Mouse (Mus musculus) WW6 (cell line): ENCODE data around the gene 4933430I17Rik.
"Not testable (repeated sequence)": the region's sequence is repeated elsewhere in the genome, so short reads cannot be mapped to it uniquely, and the experiment has no call there.

Source experiments
- DNase-seq: peaks from one replicate; pipeline ENCODE4 v3.0.0-alpha.2; 2013; ENCODE audit warnings: low read depth, low spot score

The 4933430I17Rik gene

DNA sequence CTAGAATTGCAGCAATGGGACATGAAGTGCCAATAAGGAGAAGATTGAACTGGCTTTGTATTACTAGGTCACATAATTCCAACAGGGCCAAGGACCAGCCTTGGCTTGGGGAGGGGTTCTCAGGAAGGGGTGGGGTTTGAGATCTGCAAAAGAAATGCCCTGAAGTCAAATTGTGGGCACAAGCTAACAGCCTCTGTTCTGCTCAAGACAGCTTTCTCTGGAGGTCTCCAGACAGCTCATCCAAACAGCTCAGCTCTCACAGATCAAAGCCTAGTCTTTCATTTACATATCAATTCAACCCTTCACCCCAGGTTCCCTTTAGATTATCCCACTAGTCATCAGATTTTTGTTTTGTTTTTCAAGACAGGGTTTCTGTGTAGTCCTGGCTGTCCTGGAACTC lies 19.6 kb downstream of the 4933430I17Rik start:
- peak; percentile 11 for DNase-seq

DNA sequence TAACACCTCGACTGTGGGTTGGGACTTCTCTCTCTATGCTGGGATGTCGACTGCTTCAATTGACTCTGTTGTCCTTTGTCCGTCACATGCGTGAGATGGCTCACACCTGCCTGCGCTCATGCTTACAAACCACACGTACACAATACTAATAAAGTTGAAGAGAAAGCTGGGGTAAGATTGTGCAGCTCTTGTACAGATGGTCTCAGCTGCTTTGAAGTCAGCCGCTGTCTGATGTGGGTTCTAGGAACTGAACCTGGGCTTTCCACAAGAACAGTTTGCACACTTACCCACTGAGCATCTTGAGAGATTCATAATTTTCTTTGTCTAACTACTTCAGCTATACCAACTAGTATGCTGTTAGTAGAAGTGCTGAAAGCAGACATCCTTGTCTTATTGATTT lies 26.8 kb downstream of the 4933430I17Rik start:
- DNase-seq = no peak

DNA sequence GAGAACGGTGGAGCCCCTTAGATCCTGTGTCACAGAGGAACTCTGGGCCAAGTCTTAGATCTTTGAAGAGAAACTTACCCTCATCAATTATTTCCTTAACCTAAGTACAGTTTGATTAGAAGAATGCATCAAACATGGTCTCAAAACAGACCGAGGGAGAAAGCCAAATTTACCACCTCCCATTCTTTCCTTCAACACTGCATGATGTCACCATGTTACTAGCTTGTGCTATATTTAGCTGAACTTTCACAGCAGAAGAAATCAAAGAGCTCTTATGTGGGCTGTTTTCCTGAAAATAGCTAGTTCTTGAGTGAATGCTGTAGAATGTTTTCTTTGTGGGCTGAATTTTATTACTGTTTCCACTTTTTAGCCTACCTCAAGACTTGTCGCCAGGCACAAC lies 32.3 kb downstream of the 4933430I17Rik start:
- no peak for DNase-seq

DNA sequence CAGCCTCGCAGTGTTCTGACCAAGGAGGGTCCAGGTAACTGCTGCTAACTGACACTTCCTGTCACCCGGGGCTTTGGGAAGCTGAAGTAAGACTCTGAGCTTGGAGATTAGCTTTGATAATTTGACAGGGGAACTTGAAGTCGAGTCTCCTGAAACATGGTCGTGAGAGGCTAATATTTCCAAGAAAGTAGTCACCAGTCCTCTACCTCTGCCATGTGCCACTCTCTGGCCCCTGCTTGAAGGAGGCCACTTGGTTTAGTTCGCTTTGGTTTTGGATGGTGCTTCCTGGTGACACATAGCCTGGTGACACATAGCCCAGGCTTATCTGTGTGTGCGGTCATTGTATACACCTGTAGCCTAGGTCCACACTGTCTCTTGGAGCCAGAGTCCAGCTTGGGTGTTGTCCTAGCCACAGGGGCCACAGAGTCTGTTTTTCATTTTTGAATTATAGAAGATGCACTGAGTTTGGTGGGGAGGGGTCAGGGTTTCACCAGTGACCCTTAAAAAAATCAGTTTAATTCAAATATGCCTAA lies 34.7 kb downstream of the 4933430I17Rik start, which contains the start of gene Rgs3:
Rgs3 (plus strand) TSS at position 51 of the 533 bp plus-strand sequence.
- no peak for DNase-seq

DNA sequence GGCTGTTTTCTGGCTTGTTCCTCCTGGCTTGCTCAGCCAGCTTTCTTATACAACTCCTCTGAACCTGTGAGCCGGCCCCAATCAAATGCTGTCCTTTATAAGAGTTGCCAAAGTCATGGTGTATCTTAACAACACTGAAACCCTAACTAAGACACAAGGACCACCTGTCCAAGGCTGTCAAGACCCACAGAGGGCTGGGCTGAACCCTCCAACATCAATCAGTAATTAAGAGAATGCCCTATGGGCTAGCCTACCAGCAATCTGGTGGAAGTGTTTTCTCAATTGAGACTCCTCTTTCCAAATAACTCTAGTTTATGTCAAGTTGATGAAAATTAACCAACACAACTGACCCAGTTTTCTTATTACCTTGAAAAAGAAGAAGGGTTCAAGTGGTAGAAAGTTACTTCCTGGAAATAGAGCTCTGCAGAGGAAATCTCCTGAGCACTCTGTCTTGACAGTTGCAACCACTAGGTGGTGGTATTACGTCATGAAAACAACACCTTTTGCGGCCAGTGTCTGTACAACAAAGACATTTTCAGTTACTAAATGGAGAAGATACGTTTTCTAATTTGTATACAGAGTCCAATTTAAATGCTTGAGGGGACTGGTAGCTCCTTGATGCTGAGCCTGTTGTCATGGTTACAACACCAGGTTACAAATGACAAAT lies 35.9 kb downstream of the 4933430I17Rik start:
- DNase-seq = peak; percentile 26

DNA sequence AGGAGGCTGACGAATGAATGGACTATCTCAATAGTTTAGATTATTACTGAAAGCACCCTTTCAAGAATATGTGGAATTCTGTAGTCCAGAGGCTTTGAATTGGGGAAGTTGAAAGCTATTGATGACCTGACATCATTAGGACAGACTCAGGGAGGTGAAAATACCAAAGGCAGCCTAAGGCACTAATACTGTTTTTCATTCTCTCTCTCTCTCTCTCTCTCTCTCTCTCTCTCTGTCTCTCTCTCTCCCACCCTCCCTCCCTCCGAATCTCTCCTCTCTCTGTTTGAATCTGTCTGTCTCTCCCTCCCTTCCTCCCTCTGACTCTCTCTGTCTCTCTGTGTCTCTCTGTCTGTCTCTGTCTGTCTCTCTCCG lies 36.4 kb downstream of the 4933430I17Rik start:
- no peak for DNase-seq

DNA sequence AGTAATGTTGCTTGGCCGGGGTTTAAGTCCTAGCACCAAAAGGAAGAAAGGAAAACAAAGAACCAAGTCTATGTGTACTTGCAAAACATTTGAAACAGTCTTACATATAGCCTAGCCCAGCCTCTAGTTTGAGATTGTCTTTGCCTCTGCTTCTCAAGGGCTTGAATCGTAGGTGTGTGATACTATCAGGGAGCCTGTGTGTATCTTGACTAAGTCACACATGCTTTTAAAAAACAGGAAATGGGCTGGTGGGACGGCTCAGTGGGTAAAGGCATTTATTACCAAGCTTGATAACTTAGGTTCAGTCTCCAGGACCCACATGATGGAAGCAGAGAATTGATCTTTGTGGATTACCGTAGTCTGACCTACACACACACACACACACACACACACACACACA lies 36.8 kb downstream of the 4933430I17Rik start:
- DNase-seq = no peak

DNA sequence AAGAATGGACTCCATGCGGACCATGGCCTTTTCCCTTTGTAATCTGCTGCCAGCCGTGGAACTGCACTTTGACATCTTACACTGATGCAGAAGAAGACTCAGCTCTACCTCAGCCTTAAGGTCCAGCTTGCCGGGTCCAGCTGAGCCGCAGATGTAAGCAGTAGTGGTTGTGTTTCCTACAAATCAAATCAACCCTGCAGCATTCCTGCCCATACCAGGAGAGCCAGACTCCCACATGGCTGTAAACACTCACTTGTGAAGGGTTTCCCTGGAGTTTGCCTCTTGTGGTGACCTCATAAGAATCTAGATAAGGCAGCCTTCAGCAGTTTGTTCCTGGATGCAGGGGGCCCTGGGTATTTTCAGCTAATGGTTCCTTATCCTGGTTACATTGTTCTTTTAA lies 41.4 kb downstream of the 4933430I17Rik start:
- DNase-seq = no peak

DNA sequence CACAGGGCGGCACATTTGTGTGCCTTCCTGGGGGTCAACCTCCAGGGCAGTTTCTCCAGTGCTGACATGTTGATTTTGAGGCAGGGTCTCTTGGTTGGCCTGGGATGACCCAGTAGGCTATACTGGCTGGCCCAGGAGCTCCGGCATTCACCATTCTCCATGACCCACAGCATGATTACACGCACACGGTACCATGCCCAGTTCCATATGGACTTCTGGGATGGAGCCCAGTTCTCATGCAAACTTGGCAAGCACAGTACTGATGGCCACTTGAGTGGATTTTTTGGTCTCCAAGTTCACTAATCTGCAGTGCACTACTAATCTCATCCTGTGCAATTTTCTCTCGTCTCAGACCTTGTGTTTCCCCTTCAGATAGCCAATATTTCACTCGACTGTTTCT lies 42.5 kb downstream of the 4933430I17Rik start:
- no peak for DNase-seq

DNA sequence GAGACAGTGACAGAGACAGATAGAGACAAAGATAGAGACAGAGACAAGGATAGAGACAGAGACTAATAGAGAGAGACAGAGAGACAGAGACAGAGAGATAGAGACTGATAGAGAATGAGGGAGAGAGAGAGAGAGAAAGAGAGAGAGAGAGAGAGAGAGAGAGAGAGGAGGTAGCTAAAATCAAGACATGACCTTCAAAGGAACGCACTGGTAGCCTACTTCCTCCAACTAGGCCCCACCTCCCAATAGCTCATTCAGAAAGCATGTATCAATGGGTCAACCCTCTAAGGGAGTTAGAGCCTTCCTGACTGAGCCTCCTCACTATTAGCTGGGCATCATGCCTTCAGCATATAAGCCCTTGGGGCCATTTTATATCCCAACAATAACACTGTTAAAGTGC lies 43.2 kb downstream of the 4933430I17Rik start:
- DNase-seq = no peak

DNA sequence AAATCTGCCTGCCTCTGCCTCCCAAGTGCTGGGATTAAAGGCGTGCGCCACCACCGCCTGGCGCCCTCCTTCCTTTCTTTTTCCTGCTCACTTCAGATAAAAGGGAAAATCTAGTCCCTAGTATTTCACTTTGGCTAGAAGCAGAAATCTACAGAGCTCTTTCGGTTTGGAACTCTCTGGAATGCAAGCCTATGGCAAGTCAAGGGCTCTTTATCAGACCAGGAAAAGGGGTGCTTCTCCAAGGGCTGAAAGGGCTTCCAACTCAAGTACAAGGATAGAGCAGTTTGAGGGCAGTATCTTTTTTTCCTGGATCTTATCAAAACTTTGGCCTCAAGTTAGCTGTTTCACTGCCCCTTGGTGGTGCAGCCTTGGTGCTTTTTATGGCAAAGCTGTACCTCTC lies 44.4 kb downstream of the 4933430I17Rik start:
- DNase-seq = no peak

DNA sequence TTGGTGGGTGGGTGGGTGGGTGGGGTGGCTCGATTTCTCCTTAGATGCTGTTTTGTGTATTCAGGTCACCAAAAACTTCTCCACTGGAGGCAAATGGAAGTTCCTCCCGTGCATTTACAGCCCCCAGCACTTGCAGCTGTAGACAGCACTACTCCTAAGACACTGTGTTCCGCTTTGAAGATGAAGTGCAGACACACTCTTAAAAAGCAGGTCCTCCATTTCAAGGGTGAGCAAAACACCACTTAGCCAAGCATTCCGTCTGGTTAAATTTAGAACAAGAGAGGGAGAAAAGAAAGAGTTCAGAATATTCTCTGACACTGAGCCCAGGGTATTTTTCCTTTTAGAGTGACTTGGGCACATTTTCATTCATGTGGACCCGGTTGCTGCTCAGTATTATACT lies 44.9 kb downstream of the 4933430I17Rik start:
- no peak for DNase-seq

DNA sequence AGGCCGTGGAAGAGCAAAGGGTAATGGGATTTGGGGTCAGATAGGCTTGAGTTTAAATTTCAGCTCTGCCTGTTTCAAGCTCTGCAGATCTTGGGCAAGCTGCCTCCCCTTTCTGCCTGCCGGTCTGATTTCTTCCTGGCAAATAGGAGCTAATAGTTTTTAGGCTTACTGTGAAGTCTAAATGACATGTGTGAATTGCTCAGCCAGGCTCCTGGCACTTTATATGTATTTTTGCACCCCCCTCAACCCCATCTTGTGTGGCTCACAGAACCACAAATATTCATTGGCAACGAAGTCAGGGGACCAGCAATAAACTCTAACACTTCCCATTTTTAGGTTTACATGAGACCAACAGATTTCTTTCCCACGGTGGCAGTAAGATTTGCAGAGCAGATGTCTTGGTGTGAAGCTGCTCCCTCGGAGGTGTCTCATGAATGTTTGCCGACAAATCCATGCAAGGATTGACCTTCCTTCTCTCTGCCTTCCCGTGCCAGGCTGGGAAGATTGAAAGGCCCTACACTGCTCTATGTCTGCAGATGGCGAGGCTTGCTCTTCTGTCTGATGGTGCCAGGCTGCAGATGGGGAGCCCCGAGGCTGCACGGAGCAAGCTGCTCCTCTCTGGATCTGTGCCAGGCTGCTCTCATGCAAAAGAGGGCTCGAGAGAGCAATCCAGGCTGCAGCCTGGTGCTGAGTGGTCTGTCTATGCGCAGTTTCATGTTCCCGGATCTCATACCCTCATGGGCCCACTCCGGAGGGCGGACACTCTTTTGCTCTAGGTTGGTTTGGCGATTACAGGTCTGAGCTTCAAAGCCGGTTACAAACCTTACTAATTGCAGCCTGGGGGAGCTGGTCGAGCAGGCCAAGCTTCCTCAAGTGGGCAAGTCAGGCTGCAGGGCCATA lies 57.4 kb downstream of the 4933430I17Rik start:
- DNase-seq = no peak

DNA sequence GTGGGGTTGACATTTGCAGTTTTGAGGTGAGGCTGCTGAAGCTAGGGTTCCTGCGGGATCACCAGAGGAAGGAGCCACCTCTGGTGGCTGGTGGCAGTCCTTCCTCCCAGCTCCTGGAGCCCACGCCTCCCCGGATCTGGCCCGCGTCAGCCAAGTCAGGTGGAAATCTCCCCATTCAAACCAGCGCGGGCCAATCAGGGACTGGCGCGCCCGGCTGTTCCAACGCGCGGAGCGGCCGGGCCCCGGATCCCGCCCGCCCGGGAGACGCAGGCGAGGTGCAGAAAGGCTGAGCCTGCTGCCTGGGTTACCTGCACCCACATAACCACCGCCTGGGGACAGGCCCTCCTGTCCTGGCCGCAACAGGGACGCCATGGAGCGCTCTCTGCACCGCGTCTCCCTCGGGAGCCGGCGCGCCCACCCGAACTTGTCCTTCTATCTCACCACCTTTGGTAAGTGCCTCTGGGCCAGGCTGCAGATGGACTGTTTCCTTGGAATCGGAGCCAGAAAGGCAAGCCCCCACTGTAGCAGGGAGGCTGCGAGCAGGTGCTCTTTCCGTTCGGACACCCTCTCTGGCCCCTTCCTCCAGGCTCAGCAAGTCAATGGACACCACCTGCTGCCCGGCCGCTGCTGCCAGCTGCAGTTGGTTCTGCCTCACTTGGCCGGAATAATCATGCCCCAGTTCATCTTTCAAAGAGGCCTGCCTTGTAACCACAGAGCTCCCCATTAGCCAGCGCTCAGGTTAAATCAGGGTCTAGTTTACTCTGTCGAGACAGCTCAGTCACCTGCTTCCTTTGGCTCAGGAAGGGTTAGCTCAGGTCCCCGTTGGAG lies 58.3 kb downstream of the 4933430I17Rik start:
- peak; percentile 60 for DNase-seq

DNA sequence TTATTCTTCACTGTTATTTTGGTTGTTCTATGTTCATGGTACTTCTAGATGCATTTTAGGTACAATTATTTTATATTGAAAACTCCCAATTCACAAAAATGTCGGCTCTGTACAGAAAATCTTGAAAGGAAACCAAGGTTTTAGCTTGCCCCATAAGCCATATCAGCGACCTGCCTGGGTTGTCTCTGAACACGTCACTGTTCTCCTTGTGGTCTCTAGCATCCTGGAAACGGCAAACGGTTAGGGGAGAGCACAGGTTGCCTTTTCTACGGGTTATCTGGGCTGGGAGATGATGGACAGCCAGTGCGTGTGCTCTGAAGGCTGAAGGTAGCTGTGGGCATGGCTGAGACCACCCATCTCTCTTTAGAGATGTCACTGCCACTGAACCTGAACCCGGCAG lies 61.9 kb downstream of the 4933430I17Rik start:
- DNase-seq = no peak

DNA sequence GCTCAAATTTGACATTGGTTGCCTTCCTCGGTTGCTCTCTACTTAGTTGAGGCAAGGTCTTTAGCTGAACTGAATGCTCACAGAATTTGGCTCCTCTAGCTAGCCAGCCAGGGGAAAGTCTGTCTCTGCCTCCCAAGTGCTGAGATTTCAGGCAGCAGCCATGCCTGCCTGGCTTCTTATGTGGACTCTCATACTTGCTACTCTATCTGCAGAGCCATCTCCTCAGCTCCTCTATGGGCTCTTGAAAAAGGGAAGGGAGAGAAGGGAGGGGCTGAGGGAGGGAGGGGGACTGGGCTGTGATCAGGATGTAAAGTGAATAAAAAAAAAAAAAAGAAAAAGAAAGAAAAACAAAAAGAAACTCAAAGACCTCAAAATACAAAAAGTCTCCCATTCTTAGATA lies 65.7 kb downstream of the 4933430I17Rik start:
- no peak for DNase-seq

DNA sequence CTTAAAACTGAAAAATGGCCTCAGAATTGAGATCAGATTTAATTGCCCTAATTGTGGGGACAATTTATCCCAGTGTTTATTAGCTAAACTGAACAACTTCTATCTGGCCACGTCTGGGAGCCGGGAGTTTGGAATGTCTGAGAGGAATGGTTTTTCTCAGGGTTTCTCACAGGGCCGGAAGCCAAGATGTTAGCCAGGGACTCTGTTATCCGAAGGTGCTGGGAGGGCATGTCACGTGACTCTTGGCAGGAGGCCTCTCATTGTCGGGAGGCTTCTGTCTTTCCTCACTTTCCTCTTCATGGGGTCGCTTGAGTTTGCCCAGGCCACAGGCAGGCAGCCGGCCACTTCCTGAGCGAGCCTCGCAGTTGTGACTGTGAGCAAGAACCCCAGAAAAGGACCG lies 66.2 kb downstream of the 4933430I17Rik start:
- no peak for DNase-seq

DNA sequence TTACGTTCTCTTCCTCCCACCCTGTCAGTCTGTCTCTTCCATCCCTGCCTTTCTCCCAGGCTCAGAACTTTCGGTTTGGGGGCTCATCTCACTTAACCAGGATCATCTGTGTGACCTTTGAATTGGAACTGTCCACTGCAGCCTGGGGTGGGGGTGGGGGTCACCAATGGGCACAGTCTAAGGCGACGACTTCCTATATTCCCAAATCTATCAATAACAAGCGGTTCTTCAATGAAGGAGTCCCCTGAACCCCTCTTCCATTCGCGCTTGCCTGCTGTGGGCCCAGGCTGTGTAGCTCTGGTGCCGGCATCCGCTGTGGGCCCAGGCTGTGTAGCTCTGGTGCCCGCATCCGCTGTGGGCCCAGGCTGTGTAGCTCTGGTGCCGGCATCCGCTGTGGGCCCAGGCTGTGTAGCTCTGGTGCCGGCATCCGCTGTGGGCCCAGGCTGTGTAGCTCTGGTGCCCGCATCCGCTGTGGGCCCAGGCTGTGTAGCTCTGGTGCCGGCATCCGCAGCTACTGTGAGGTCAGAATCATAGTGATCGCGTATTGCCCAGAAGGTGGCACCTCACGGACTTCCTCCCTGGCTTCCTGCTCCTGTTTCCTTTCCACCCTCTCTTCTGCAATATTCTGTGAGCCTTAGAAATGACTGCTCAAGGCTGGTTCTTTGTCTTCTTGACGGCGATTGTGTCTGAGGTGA lies 68.5 kb downstream of the 4933430I17Rik start:
- DNase-seq = not testable (repeated sequence)

DNA sequence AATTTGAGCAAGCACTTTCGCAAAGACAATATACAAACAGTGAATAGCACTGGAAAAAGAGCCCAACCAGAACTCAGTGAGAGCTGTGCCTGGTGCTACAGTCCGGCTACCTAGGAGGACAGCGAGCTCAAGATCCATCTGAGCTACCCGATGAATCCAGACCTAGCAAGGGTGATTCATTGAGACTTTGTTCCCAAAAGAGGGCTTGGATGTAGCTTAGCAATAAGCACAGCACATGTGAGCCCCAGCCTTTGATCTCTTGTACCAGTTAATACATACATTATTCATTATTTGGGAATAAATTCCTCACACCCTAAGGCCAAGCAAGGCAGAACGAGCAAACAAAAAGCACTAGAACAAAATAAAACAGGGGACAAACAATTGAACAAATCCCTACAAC lies 69.3 kb downstream of the 4933430I17Rik start:
- no peak for DNase-seq

DNA sequence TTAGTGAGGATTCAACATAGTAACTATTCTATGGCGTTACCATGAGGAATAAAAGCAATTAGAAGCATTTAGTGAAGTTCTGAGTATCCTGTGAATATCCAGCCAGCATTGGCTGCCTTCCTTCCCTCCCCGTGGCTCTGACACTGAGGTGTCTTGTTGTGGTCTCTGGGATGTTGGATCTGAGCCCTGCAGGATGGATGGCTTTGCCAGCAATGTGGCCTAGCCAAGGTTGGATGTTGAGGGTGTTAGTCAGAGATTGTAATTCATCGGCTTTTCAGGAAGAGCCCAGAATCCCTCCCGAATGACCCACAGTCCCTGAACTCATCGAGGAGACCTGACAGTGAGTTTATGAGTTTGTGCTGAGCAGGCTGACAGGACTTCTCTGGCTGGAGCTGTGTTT lies 70.9 kb downstream of the 4933430I17Rik start:
- DNase-seq = no peak
